Mouse (Mus musculus) midbrain, embryonic 16.5 days (tissue): ENCODE data around the gene Fbln5. TPM values are rescaled to one million over a fixed set of nuclear protein-coding genes. Genes with fewer than 3 reads are reported as not detected.

ENCODE experiments used
- ATAC-seq: fragments of 200-750 bp; cut with Nextera tagmentation; 2 replicates; pipeline ENCODE4 v1.8.0; 2017; ENCODE audit warnings: moderate TSS enrichment
- H3K27ac ChIP-seq: fragments of 300-500 bp; sonication (generic); 2 replicates; pipeline ENCODE4 v1.5.1; 2014; ENCODE audit warnings: mild to moderate bottlenecking, low read length, mixed read lengths
- H3K27me3 ChIP-seq: fragments of 300-500 bp; sonication (generic); 2 replicates; pipeline ENCODE4 v1.6.1; 2014; ENCODE audit warnings: low read depth, low read length, mixed read lengths; ENCODE audit not compliant: control insufficient read depth, insufficient read depth
- H3K36me3 ChIP-seq: fragments of 300-500 bp; sonication (generic); 2 replicates; pipeline ENCODE4 v1.6.1; 2014; ENCODE audit warnings: mild to moderate bottlenecking, low read length, moderate library complexity, mixed read lengths; ENCODE audit not compliant: control insufficient read depth, insufficient read depth
- H3K4me1 ChIP-seq: fragments of 300-500 bp; sonication (generic); 2 replicates; pipeline ENCODE4 v1.6.1; 2014; ENCODE audit warnings: mild to moderate bottlenecking, low read length, mixed read lengths; ENCODE audit not compliant: control insufficient read depth, insufficient read depth
- H3K4me2 ChIP-seq: fragments of 300-500 bp; sonication (generic); 2 replicates; pipeline ENCODE4 v1.6.1; 2014; ENCODE audit warnings: mild to moderate bottlenecking, low read length, mixed read lengths
- H3K4me3 ChIP-seq: fragments of 300-500 bp; sonication (generic); 2 replicates; pipeline ENCODE4 v1.5.1; 2014; ENCODE audit warnings: low read depth, mild to moderate bottlenecking, low read length, moderate library complexity, mixed read lengths
- H3K9ac ChIP-seq: fragments of 300-500 bp; sonication (generic); 2 replicates; pipeline ENCODE4 v1.6.1; 2014; ENCODE audit warnings: low read depth, low read length, mixed read lengths
- H3K9me3 ChIP-seq: fragments of 300-500 bp; sonication (generic); replicated peaks from 2 replicates; pipeline ENCODE4 v1.6.1; 2014; ENCODE audit warnings: mild to moderate bottlenecking, low read length, mixed read lengths; ENCODE audit not compliant: control insufficient read depth, poor library complexity, severe bottlenecking
- WGBS: fragments of 180-500 bp; shearing (Covaris S2); extraction: QIAGEN DNeasy Blood & Tissue Kit; methylation state at CpG from one replicate; pipeline ENCODE4 v1.1.7; 2014; 5-methylcytosine and 5-hydroxymethylcytosine counted together
- polyA plus RNA-seq: library from polyadenylated mRNA; unstranded; fragments of >200 nt; fragmentation: Nextera tagmentation; extraction: Ambion mirVana; gene quantifications from 2 replicates; pipeline ENCODE4 v1.2.1, GENCODE M21; 2015

Gene Fbln5
- polyA plus RNA-seq, 1 experiment from 2014 or later, result 11.7 TPM

DNA sequence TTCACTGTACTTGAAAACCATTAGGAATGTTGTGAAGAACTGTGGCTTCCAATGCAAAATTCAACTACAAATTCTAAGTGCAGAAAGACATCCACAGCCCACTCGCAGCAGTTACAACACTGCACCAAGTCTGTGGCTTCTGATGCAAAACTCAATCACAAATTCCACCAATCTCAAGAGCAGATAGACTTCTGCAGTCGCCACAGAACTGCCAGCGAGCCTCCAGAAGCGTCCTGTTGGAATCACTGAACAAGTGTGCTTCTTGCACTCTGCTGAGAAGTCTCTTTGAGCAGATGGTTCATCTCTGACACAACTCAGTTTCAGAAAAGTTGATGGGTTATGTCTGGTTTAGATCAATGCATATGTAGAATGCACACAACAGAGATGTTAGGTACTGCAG is 15.9 kb upstream of the Fbln5 start:
- no peak overlapping the region for H3K9ac ChIP-seq
- H3K4me1 ChIP-seq, result no peaks in the 10 kb centered on the region
- ATAC-seq, result no peak
- no peaks in the 10 kb centered on the region for H3K9me3 ChIP-seq
- H3K4me2 ChIP-seq, result no peak overlapping the region
- 90% methylated on average over 4 of the region's 4 CpGs for WGBS
- H3K36me3 ChIP-seq, result peaks cover 13% of the 10 kb centered on the region; the same call in 1 of the 2 replicates
- H3K27ac ChIP-seq, result no peak overlapping the region
- H3K27me3 ChIP-seq, result no peaks in the 10 kb centered on the region
- H3K4me3 ChIP-seq, result no peak overlapping the region

DNA sequence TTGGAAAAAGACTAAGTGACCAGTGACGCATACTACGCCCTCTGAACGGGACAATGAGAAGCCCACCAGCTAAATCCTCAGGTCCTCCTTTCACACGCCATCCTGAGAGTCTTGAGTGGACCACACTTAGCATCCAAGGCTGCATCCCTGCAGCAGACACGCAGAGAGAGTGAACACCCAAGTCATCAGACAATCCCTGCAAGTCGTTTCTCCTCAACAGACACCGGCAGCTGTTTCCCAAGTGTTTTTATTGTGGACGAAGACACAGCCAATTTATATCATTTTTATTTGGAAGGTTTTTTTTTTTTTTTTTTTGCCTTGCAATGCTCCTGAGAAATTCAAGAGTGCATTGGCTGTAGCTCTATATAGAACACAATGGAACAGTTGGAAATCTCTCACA is 14.9 kb upstream of the Fbln5 start:
- Histone ChIP-seq H3K27ac (no peak overlapping the region), H3K9me3 (no peaks in the 10 kb centered on the region), H3K4me2 (no peak overlapping the region), H3K27me3 (no peaks in the 10 kb centered on the region), H3K36me3 (peaks cover 13% of the 10 kb centered on the region; the same call in 1 of the 2 replicates), H3K4me1 (no peaks in the 10 kb centered on the region), H3K4me3 (no peak overlapping the region), H3K9ac (no peak overlapping the region)
- WGBS, result 88% methylated on average over 8 of the region's 8 CpGs
- ATAC-seq, result no peak

DNA sequence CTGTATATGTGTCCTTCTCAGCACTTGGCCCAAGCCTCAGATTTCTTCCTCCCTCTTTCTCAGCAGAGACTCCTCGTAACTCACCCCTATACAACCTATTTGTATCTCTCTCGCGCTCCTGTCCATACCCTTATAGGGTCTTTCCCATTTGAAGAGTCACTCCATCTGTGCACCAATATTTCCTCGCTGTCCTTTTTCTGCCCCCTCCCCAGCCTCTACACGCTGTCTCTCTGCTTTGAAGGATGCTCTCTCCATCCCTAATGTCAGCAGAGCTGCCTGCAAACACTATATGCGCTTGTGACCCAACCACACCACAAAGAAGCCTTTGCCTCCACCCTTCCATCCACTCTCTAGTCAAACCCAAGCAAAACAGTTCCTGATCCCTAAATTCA is 14.3 kb upstream of the Fbln5 start:
- Histone ChIP-seq H3K9ac (no peak overlapping the region), H3K27me3 (no peaks in the 10 kb centered on the region), H3K27ac (no peak overlapping the region), H3K4me2 (no peak overlapping the region), H3K36me3 (peaks cover 11% of the 10 kb centered on the region; the same call in 1 of the 2 replicates), H3K4me3 (no peak overlapping the region), H3K9me3 (no peaks in the 10 kb centered on the region), H3K4me1 (no peaks in the 10 kb centered on the region)
- ATAC-seq, result no peak
- WGBS, result 98% methylated on average over 6 of the region's 6 CpGs

DNA sequence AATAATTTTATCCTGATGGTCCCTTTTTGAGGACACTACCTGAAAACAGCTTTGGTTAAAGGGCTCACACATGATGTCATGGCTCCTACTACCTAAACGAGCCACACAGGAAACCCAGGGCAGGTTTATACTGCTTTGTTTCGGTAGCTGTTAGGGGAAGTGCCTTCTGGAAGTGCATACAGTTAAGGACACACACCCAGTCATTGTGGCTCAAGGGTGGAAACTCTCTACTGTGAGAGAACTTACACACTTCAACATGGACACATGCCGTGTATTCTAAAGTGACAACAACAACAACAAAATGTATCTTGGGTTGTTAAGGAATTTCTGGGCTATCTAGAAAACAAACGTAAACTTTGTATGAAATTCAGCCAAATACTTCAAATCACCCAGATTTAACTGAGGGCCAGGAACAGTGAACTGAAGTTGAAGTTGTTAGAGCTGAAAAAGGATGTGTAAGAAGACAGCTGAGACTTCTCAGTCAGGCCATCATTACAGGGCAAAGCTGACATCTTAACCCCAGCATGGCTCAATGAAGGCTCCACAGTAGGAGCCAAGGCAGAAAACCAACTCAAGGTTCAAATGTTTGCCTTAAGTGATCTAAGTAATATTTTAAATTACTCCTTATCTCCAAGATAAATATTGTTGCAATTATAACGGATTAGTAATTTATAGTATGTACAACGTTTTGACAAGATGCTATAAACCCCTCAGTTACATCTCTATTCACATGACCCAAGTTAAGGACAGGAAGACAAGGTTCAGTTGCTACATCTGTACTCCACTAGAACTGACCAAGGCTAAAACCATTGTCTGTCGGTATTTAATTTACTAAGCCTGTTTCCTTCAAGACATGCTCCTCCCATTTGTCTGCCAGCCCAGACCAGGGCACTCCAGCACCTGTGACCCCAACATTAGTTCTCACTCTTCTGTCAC is 13.6 kb upstream of the Fbln5 start:
- no peak overlapping the region for H3K4me3 ChIP-seq
- no peak overlapping the region for H3K27ac ChIP-seq
- H3K9me3 ChIP-seq, result no peaks in the 10 kb centered on the region
- no peaks in the 10 kb centered on the region for H3K4me1 ChIP-seq
- H3K27me3 ChIP-seq, result no peaks in the 10 kb centered on the region
- H3K36me3 ChIP-seq, result peaks cover 10% of the 10 kb centered on the region; the same call in 1 of the 2 replicates
- ATAC-seq, result no peak
- 92% methylated on average over 7 of the region's 7 CpGs for WGBS
- no peak overlapping the region for H3K4me2 ChIP-seq
- H3K9ac ChIP-seq, result no peak overlapping the region

DNA sequence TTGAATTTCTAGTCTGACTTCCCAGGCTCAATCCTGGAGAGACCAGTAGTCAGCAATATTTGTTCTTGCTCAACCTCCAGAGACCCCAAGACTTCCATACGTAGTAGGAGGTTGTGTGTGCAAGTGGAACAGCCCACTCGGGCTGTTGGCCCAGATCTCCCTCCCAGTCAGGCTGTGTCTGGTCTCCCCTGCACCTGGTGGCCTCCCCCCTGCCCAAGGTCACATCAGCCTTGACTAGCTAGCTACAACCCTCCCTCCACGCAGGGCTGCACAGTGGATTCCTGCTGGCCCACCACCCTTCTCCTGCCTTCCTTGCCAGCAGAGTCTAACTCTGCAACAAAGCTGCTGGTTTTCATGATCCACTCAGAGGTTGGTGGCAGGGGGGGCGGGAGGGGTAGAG is 12.4 kb upstream of the Fbln5 start:
- H3K27me3 ChIP-seq, result no peaks in the 10 kb centered on the region
- ATAC-seq, result no peak
- H3K9ac ChIP-seq, result no peak overlapping the region
- H3K4me1 ChIP-seq, result no peaks in the 10 kb centered on the region
- H3K4me3 ChIP-seq, result no peak overlapping the region
- H3K27ac ChIP-seq, result no peak overlapping the region
- H3K36me3 ChIP-seq, result 0 out of 2 replicates have a peak, but pooled peaks cover 9% of the 10 kb centered on the region
- no peak overlapping the region for H3K4me2 ChIP-seq
- WGBS, result 81% methylated on average over 4 of the region's 4 CpGs
- no peaks in the 10 kb centered on the region for H3K9me3 ChIP-seq

DNA sequence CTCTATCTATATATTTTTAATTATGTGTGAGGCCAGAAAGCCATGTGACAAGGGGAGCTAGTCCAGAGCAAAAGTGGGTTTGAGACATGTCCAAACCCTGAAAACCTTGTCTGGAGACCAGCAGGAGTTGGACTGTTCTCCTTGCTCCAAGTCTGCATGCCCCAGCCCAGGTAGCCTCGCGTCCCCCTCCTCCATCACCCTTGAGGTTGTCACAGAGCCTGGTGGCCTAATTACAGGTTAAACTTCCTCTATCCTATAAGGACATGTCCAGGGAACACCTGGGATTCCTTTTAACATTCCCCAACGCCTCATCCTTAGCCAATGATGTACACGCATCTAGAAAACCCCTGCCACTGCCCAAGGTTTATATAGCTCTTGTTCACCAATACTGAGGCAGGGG is 4.3 kb upstream of the Fbln5 start:
- Histone ChIP-seq H3K4me1 (no peaks in the 10 kb centered on the region), H3K4me3 (no peak overlapping the region), H3K27ac (no peak overlapping the region), H3K9ac (no peak overlapping the region), H3K27me3 (peaks cover 2% of the 10 kb centered on the region; the same call in 1 of the 2 replicates), H3K4me2 (no peak overlapping the region), H3K9me3 (no peaks in the 10 kb centered on the region), H3K36me3 (no peaks in the 10 kb centered on the region)
- 94% methylated on average over 4 of the region's 4 CpGs for WGBS
- no peak for ATAC-seq

DNA sequence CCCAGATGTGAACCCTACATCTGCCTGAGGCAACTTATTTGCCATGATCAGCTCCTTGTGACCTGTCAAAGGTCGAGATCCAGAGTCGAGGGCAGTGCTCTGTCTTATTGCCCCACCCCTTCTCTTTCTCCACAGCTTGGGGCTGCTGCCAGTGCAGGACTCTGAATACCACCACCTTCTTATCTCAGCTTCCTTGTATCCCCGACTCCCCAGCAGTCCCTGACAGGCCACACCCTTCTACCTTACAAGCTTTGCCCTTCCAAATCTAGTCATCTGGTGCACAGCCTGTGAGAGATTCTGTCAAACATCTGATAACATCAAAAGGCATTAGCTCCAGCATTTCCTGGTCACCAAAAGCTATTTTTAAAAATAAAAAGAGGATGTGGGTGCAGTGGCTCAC is 2.7 kb upstream of the Fbln5 start:
- WGBS, result 38% methylated on average over 3 of the region's 3 CpGs
- no peak overlapping the region for H3K4me3 ChIP-seq
- no peak overlapping the region for H3K4me2 ChIP-seq
- no peak overlapping the region for H3K9ac ChIP-seq
- H3K27ac ChIP-seq, result no peak overlapping the region
- no peak for ATAC-seq
- H3K4me1 ChIP-seq, result no peaks in the 10 kb centered on the region
- H3K9me3 ChIP-seq, result no peaks in the 10 kb centered on the region
- no peaks in the 10 kb centered on the region for H3K36me3 ChIP-seq
- H3K27me3 ChIP-seq, result peaks cover 2% of the 10 kb centered on the region; the same call in 1 of the 2 replicates

DNA sequence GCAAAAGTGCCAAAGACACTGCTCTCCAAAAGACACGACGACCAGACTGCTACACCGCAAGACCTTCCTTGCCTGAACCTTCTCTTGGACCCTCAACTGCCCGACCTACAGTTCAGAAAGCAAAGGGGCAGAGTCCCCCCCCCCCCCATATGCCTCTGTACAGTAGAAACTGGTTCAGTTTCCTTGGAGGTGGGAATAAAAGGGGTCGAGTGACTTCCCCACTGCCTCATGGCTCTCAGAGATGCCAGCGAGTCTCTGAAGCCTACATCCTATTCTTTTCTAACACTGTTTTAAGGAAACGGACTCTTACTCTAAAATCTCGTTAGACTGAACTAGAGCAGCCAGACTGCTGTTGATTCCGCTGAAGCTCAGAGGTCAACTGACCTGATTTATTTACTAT is 715 bp upstream of the Fbln5 start:
- 0 out of 2 replicates have a peak, but pooled peaks have one; percentile 8 for ATAC-seq
- WGBS, result 39% methylated on average over 9 of the region's 9 CpGs
- H3K4me2 ChIP-seq, result peak overlapping the region; percentile 98
- H3K27ac ChIP-seq, result no peak overlapping the region
- no peak overlapping the region for H3K9ac ChIP-seq
- H3K27me3 ChIP-seq, result peaks cover 2% of the 10 kb centered on the region; the same call in 1 of the 2 replicates
- peak overlapping the region; percentile 57; the same call in 1 of the 2 replicates for H3K4me3 ChIP-seq
- no peaks in the 10 kb centered on the region for H3K4me1 ChIP-seq
- no peaks in the 10 kb centered on the region for H3K9me3 ChIP-seq
- no peaks in the 10 kb centered on the region for H3K36me3 ChIP-seq

DNA sequence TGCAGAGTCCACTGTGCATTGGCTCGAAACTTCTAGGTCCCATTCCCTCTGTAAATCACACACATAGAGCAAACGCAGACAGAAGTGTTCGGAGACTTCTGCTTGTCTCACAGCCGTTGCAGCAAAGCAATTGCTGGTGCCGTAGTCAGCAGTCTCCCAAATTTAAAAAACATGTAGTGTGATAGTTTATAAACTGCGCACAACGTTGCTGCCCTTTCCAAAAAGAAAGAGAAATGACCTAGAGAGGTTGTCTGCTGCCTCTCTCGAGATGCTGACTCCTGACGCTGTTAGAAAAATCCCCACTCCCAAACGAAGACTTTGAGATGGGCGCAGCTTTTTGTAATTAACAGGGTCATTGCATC is 628 bp downstream of the Fbln5 start:
- peak overlapping the region; percentile 98 for H3K4me2 ChIP-seq
- WGBS, result 30% methylated on average over 11 of the region's 11 CpGs
- no peaks in the 10 kb centered on the region for H3K9me3 ChIP-seq
- no peaks in the 10 kb centered on the region for H3K36me3 ChIP-seq
- H3K9ac ChIP-seq, result peak overlapping the region; percentile 65; the same call in 1 of the 2 replicates
- no peaks in the 10 kb centered on the region for H3K4me1 ChIP-seq
- no peak overlapping the region for H3K27ac ChIP-seq
- H3K27me3 ChIP-seq, result peaks cover 2% of the 10 kb centered on the region; the same call in 1 of the 2 replicates
- ATAC-seq, result no peak
- peak overlapping the region; percentile 57 for H3K4me3 ChIP-seq
